Mouse (Mus musculus) right cerebral cortex, postnatal 10 days (tissue): ENCODE results near the gene Mov10.
"Not testable (repeated sequence)": the region's sequence is repeated elsewhere in the genome, so short reads cannot be mapped to it uniquely, and the experiment has no call there.

Experiments
- DNase-seq, 2 experiments: peaks; one replicate each; pipeline ENCODE4 v3.0.0; 2021; ENCODE audit warnings: low spot score in 2 of 2

Mov10 gene

GRCm38 (mm10) chr3:104780561-104781420, 37.6 kb downstream of the Mov10 start, which contains the start of gene Ppm1j:
Ppm1j (plus strand) TSS chr3:104781056.
- DNase-seq, result no peak

GRCm38 (mm10) chr3:104779949-104780348, 38.4 kb downstream of the Mov10 start:
- peak in 1 of 2 experiments; percentile 79 for DNase-seq

GRCm38 (mm10) chr3:104777342-104777741, 41.0 kb downstream of the Mov10 start:
- DNase-seq, result peak in 1 of 2 experiments; percentile 69

GRCm38 (mm10) chr3:104773301-104773700, 45.1 kb downstream of the Mov10 start:
- DNase-seq, result no peak

GRCm38 (mm10) chr3:104771460-104771859, 46.9 kb downstream of the Mov10 start:
- no peak for DNase-seq

GRCm38 (mm10) chr3:104770918-104771317, 47.4 kb downstream of the Mov10 start:
- DNase-seq, result no peak

- no peak for DNase-seq
Measured at GRCm38 (mm10) chr3:104770035-104770434, 48.3 kb downstream of the Mov10 start.

GRCm38 (mm10) chr3:104769135-104769534, 49.2 kb downstream of the Mov10 start:
- DNase-seq, result no peak

GRCm38 (mm10) chr3:104767716-104768115, 50.6 kb downstream of the Mov10 start:
- DNase-seq, result no peak

GRCm38 (mm10) chr3:104767141-104767540, 51.2 kb downstream of the Mov10 start:
- DNase-seq, result no peak

- DNase-seq, result no peak
Measured at GRCm38 (mm10) chr3:104765021-104765420, 53.3 kb downstream of the Mov10 start.

GRCm38 (mm10) chr3:104762103-104762863, 56.1 kb downstream of the Mov10 start:
- not testable (repeated sequence) for DNase-seq

- DNase-seq, result no peak
Measured at GRCm38 (mm10) chr3:104758869-104759268, 59.5 kb downstream of the Mov10 start.

- DNase-seq, result peak; percentile 65 to 76
Measured at GRCm38 (mm10) chr3:104758406-104758805, 60.0 kb downstream of the Mov10 start.

GRCm38 (mm10) chr3:104752845-104753244, 65.5 kb downstream of the Mov10 start:
- DNase-seq, result not testable (repeated sequence)
